Mouse (Mus musculus) olfactory bulb, adult 2 months (tissue): ENCODE measurements around the gene Lrrtm1. TPM values are rescaled to one million over a fixed set of nuclear protein-coding genes. Genes with fewer than 3 reads are reported as not detected.
A peak's percentile ranks its signal among the peaks of the same experiment; 100 is the strongest.

ENCODE experiments used
- H3K27ac ChIP-seq: fragments of 200-500 bp; 2 replicates; pipeline ENCODE4 v1.5.1; 2012; ENCODE audit warnings: low read depth, low read length; ENCODE audit not compliant: insufficient read depth
- H3K4me1 ChIP-seq: fragments of 200-500 bp; 2 replicates; pipeline ENCODE4 v1.6.1; 2012; ENCODE audit warnings: low read length; ENCODE audit not compliant: control insufficient read depth, insufficient read depth
- H3K4me3 ChIP-seq: fragments of 200-500 bp; 2 replicates; pipeline ENCODE4 v1.5.1; 2012; ENCODE audit warnings: mild to moderate bottlenecking, low read depth, low read length, moderate library complexity; ENCODE audit not compliant: insufficient read depth
- CTCF ChIP-seq: fragments of 200-500 bp; IDR thresholded peaks from 2 replicates; pipeline ENCODE4 v1.5.1; 2012; ENCODE audit warnings: low read depth, mild to moderate bottlenecking, low read length, moderate library complexity; ENCODE audit not compliant: insufficient read depth
- POLR2A ChIP-seq: fragments of 200-500 bp; IDR thresholded peaks from 2 replicates; pipeline ENCODE4 v1.6.1; 2012; ENCODE audit warnings: mild to moderate bottlenecking, low read depth, low read length, moderate library complexity; ENCODE audit not compliant: insufficient read depth
- WGBS: fragments of 180-500 bp; shearing (Covaris S2); methylation state at CpG from one replicate; pipeline ENCODE4 v1.1.7; 2018; 5-methylcytosine and 5-hydroxymethylcytosine counted together
- polyA plus RNA-seq: library from polyadenylated mRNA; stranded (reverse); fragments of >200 nt; gene quantifications from 2 replicates; pipeline ENCODE4 v1.2.4, GENCODE M21; 2012; ENCODE audit warnings: low replicate concordance; ENCODE audit not compliant: missing spikeins, insufficient read depth, insufficient read length

The Lrrtm1 gene
- polyA plus RNA-seq, 1 experiment: not detected

DNA sequence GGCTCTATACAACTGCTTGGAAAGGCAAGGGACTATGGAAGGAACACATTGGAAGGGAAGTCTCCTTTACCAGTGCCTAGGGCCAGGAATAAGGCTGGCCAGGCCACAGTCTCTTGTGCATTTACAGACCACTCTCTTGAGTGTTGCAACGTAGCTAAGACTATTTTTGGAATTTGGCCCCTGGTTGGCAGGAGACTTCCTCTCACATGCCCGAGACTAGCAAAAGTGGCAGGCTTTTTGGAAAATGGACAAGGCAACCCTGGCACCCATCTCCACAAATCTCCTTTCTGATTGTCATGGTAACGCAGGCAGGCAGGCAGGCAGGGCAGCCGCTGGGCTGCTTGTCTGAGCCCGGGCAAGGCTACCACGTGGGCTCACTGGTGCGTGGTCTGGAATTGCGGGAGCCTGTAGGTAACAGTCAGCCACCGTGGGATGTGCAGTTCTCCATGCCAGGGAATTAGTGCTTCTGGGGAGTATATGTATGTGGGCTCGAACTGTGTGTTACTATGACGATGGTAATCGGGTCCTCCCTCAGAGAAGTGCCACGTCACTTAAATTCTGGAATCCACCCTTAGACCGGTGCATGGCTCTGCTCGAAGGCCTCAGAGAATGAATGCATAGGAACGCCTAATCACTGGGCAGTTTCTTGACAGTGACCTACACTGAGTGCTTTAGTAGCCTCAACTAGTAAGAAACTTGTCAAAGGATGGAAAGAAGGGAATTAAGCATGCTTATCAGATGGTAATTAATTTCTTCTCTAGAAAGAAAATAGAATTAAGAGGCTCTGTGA lies 19.4 kb upstream of the Lrrtm1 start:
- Histone ChIP-seq H3K27ac (no peak overlapping the region), H3K4me3 (no peak overlapping the region), H3K4me1 (peaks cover 3% of the 10 kb centered on the region)
- WGBS: 39% methylated on average over 16 of the region's 16 CpGs
- TF ChIP-seq POLR2A: no peak
- no peak for TF ChIP-seq CTCF

DNA sequence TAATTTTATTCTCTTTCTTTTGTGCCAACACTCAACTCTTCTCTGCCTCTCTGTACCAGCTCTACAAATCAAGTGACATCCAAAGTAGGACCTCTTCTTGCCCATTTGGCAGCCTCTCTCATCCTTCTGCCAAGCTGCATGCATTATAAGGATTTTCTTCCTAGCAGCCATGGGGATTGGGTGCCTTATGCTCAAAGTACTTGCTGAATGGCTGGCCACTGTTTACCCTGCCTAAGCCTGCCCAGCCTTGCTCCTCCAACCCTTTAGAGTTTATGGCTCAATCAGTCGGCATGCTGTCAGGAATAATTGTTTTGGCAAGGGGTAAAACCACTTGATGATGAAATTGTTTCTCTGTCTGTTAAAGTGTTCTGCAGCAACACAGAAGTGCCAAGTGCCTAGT lies 2.1 kb upstream of the Lrrtm1 start:
- H3K27ac ChIP-seq: no peak overlapping the region
- TF ChIP-seq POLR2A (no peak), CTCF (no peak)
- WGBS: 43% methylated on average over 1 of the region's 1 CpGs

DNA sequence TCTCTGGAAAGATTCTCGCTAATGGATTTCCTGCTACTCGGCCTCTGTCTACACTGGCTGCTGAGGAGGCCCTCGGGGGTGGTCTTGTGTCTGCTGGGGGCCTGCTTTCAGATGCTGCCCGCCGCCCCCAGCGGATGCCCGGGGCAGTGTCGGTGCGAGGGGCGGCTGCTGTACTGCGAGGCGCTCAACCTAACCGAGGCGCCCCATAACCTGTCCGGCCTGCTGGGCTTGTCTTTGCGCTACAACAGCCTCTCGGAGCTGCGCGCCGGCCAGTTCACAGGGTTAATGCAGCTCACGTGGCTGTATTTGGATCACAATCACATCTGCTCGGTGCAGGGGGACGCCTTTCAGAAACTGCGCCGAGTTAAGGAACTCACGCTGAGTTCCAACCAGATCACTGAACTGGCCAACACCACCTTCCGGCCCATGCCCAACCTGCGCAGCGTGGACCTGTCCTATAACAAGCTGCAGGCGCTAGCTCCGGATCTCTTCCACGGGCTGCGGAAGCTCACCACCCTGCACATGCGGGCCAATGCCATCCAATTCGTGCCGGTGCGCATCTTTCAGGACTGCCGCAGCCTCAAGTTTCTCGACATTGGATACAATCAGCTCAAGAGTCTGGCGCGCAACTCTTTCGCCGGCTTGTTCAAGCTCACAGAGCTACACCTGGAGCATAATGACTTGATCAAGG lies 1.2 kb downstream of the Lrrtm1 start:
- peaks cover 18% of the 10 kb centered on the region for H3K4me1 ChIP-seq
- WGBS: under 1% methylated on average over 43 of the region's 43 CpGs
- H3K27ac ChIP-seq: no peak overlapping the region
- peak overlapping the region; percentile 61 for H3K4me3 ChIP-seq
- TF ChIP-seq CTCF (no peak), POLR2A (no peak)

More for the DNA sequence above, 2.1 kb upstream of the Lrrtm1 start:
- Histone ChIP-seq H3K4me3 (no peak overlapping the region), H3K4me1 (peaks cover 18% of the 10 kb centered on the region)

DNA sequence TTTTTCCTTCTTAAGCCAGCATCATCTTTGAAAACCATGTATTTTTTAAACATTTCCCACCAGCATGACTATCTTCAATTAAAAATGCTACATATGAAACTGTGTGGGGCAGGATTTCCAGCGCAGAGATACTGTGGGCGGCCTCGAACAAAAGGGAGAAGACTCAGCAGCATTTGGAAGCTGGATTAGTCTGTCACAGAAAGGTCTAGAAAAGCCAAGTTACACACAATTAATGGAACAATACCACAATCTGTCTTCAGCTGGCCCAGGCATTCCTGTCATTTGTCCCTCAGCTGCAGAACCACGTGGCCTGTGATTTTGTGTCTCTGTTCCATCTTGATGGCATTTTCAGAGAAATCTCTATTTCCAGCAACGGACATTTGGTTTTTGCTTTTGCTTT lies 11.0 kb downstream of the Lrrtm1 start:
- TF ChIP-seq POLR2A (no peak), CTCF (no peak)
- WGBS: 67% methylated on average over 5 of the region's 5 CpGs
- no peak overlapping the region for H3K4me3 ChIP-seq
- H3K4me1 ChIP-seq: no peaks in the 10 kb centered on the region
- H3K27ac ChIP-seq: no peak overlapping the region

GRCm38 (mm10) chr6:77256348-77256747 lies 13.9 kb downstream of the Lrrtm1 start:
- H3K27ac ChIP-seq: no peak overlapping the region
- no peaks in the 10 kb centered on the region for H3K4me1 ChIP-seq
- WGBS: 98% methylated on average over 4 of the region's 4 CpGs
- H3K4me3 ChIP-seq: no peak overlapping the region
- TF ChIP-seq CTCF (no peak), POLR2A (no peak)

- 28% methylated on average over 7 of the region's 7 CpGs for WGBS
- TF ChIP-seq POLR2A (no peak), CTCF (no peak)
- H3K27ac ChIP-seq: no peak overlapping the region
- H3K4me3 ChIP-seq: no peak overlapping the region
- H3K4me1 ChIP-seq: no peaks in the 10 kb centered on the region
Observed at GRCm38 (mm10) chr6:77257358-77258105, 15.0 kb downstream of the Lrrtm1 start.

- 85% methylated on average over 3 of the region's 3 CpGs for WGBS
- Histone ChIP-seq H3K27ac (no peak overlapping the region), H3K4me3 (no peak overlapping the region), H3K4me1 (no peaks in the 10 kb centered on the region)
- TF ChIP-seq CTCF (no peak), POLR2A (no peak)
Observed at GRCm38 (mm10) chr6:77265163-77265562, 22.7 kb downstream of the Lrrtm1 start.

DNA sequence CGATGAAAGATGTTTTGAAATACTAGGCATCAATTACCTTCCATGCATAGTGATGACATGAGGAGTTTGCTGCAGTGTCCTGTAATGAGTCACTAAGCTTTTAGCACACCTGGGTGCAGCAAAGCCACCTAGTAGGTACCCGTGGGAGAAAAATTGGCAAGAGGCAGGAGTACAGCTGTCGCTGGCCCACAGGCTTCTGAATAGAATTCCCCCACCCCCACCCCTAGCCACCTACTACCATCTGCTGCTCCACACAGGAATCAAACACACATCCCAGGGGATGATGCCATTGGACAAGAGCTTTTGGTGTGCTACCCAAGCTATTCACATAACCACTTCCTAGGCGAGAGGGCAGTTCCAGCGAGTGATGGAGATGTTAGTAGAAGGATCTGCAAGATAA lies 36.3 kb downstream of the Lrrtm1 start:
- WGBS: 86% methylated on average over 5 of the region's 5 CpGs
- H3K4me1 ChIP-seq: no peaks in the 10 kb centered on the region
- TF ChIP-seq CTCF: no peak
- TF ChIP-seq POLR2A: no peak
- H3K4me3 ChIP-seq: no peak overlapping the region
- H3K27ac ChIP-seq: no peak overlapping the region

DNA sequence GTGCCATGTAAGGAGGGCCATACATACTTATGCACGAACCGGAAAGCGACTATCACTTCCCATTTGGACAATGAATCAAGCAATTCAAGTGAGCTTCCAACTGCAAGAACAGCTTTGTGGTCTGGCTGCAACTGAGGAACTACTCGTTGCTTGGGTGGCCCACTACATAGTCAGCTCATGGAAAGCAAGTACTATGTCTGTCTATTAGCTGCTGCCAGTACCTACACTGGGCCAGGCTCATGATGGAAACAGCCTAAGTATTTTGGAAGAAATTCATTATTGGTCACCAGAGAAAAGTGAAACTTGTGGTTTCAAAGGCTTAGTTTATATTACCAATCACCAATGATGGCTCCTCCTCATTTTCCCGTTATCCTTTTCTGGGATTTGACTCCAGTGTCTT lies 43.8 kb downstream of the Lrrtm1 start:
- H3K4me3 ChIP-seq: no peak overlapping the region
- WGBS: 89% methylated on average over 5 of the region's 5 CpGs
- TF ChIP-seq POLR2A (no peak), CTCF (no peak)

More for the DNA sequence above, 43.8 kb downstream of the Lrrtm1 start:
- no peaks in the 10 kb centered on the region for H3K4me1 ChIP-seq
- no peak overlapping the region for H3K27ac ChIP-seq
